Mouse (Mus musculus): Measurements from ENCODE around the gene Cd7.
A peak's percentile ranks its signal among the peaks of the same experiment; 100 is the strongest.
"Not testable (repeated sequence)": the region's sequence is repeated elsewhere in the genome, so short reads cannot be mapped to it uniquely, and the experiment has no call there.

Gene Cd7

GRCm38 (mm10) chr11:121045286-121045685 is 6.1 kb upstream of the Cd7 start:
- no peak for DNase-seq

- not testable (repeated sequence) for DNase-seq
Measured at GRCm38 (mm10) chr11:121043025-121043424, 3.8 kb upstream of the Cd7 start.

- DNase-seq: no peak
Measured at GRCm38 (mm10) chr11:121042480-121042879, 3.3 kb upstream of the Cd7 start.

GRCm38 (mm10) chr11:121041636-121042035 is 2.4 kb upstream of the Cd7 start:
- no peak for DNase-seq

- peak; percentile 75 for DNase-seq
Measured at GRCm38 (mm10) chr11:121041212-121041611, 2.0 kb upstream of the Cd7 start.

- DNase-seq: no peak
Measured at GRCm38 (mm10) chr11:121038366-121039240, 615 bp downstream of the Cd7 start.

GRCm38 (mm10) chr11:121033118-121033517 is 6.1 kb downstream of the Cd7 start:
- DNase-seq: no peak

- no peak for DNase-seq
Measured at GRCm38 (mm10) chr11:121027259-121027658, 12.0 kb downstream of the Cd7 start.

GRCm38 (mm10) chr11:121024163-121024562 is 15.1 kb downstream of the Cd7 start:
- DNase-seq: no peak

- DNase-seq: no peak
Measured at GRCm38 (mm10) chr11:121019501-121019900, 19.7 kb downstream of the Cd7 start.

GRCm38 (mm10) chr11:121017703-121018102 is 21.5 kb downstream of the Cd7 start:
- peak; percentile 30 for DNase-seq

GRCm38 (mm10) chr11:121015472-121015871 is 23.7 kb downstream of the Cd7 start:
- DNase-seq: no peak

- peak; percentile 76 for DNase-seq
Measured at GRCm38 (mm10) chr11:121014896-121015300, 24.3 kb downstream of the Cd7 start.

- DNase-seq: no peak
Measured at GRCm38 (mm10) chr11:121013656-121014055, 25.6 kb downstream of the Cd7 start.

GRCm38 (mm10) chr11:121010044-121010755 is 29.0 kb downstream of the Cd7 start:
- no peak for DNase-seq

GRCm38 (mm10) chr11:121006184-121006583 is 33.0 kb downstream of the Cd7 start:
- DNase-seq: no peak

- no peak for DNase-seq
Measured at GRCm38 (mm10) chr11:121004281-121004680, 34.9 kb downstream of the Cd7 start.

- no peak for DNase-seq
Measured at GRCm38 (mm10) chr11:121001966-121002365, 37.3 kb downstream of the Cd7 start.

GRCm38 (mm10) chr11:120994741-120995140 is 44.5 kb downstream of the Cd7 start:
- DNase-seq: no peak

GRCm38 (mm10) chr11:120993586-120993985 is 45.6 kb downstream of the Cd7 start:
- no peak for DNase-seq

- no peak for DNase-seq
Measured at GRCm38 (mm10) chr11:120993080-120993479, 46.1 kb downstream of the Cd7 start.

- DNase-seq: no peak
Measured at GRCm38 (mm10) chr11:120991791-120992190, 47.4 kb downstream of the Cd7 start.

- peak; percentile 100 for DNase-seq
Measured at GRCm38 (mm10) chr11:120990951-120991526, 48.2 kb downstream of the Cd7 start, which contains the start of gene Csnk1d. TSS of gene Csnk1d (minus strand) at chr11:120991330.
